Mouse (Mus musculus): ENCODE data around the gene Wdfy3.

DNA sequence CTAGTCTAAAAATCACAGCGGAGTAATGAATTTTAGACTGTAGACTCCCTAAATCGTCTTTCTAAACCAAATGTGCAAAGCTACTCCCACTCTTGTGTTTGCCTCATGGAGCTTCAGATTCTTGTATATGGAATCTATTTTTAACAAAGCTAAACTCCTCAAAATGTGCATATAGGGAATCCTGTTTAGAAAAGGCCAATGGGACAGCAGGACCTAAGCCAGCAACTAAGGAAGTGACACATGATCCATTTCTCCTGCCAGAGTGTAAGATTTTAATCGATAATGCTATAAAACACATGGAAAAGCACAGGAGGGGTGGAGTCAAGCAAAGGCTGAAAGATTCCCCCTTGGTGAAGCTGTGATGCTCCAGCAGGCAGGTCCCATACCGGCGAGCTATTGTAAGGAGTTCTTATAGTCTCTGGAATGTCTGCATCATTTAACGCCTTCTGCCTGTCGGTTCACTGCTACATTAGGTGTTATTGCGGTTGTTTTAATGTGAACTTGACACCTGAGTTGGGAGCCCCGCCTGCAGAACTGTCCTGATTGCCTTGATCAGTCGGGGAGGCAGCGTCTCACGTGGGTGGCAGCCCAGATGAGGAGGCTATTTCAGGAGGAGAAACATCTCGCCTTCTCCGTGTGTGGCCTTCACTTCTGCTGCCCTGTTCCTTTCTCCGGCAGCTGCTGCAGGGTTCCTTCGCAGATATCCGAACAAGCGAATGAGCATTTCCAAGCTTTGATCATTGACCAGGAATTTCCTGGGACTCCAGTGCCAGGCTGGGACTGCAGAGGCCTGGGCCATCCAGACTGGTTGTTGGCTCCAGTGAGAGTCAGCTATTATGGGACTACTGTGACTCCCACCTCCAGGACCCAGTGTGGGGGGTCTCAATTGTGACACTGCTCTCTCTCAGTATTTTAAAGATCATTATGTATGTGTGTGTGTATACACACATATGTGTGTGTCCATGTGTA is 15.3 kb upstream of the Wdfy3 start:
- TF ChIP-seq CTCF (IDR thresholded peaks at IDR 0.05; ENCODE audit: low read depth): no peak
- TF ChIP-seq EP300 (optimal IDR thresholded peaks at IDR 0.05): no peak

All from stomach, postnatal 0 days (tissue).